Mouse (Mus musculus): ENCODE measurements at regions not wholly inside any gene's neighbourhood (a gene's known extent, or its start where the extent isn't known, plus 50 kb on each side); places are given as distances from the start of the nearest gene placed in this dataset.

- Histone ChIP-seq H3K27ac (ENCODE audit: low read depth, low read length) (no peak overlapping the region), H3K4me1 (ENCODE audit: control insufficient read depth, insufficient read depth, low read length) (no peaks in the 10 kb centered on the region), H3K4me2 (ENCODE audit: low read length) (no peak overlapping the region), H3K27me3 (replicated peaks; ENCODE audit: control insufficient read depth, insufficient read depth, low read length) (no peaks in the 10 kb centered on the region), H3K4me3 (ENCODE audit: low read depth, low read length) (no peak overlapping the region), H3K9me3 (replicated peaks; ENCODE audit: control insufficient read depth, low read length) (no peaks in the 10 kb centered on the region), H3K9ac (ENCODE audit: low read length) (no peak overlapping the region), H3K36me3 (ENCODE audit: control insufficient read depth, insufficient read depth, low read length) (no peaks in the 10 kb centered on the region)
- DNase-seq (ENCODE audit: low spot score) = peak; percentile 18
- ATAC-seq = no peak
- WGBS = 78% methylated on average over 5 of the region's 5 CpGs
These were observed 385.6 kb downstream of the Psat1 start for GRCm38 (mm10) chr19:15561511-15561910.

- H3K4me3 ChIP-seq (ENCODE audit: low read depth, low read length) = no peak overlapping the region
- H3K27ac ChIP-seq (ENCODE audit: low read depth, low read length) = no peak overlapping the region
- H3K9me3 ChIP-seq (replicated peaks; ENCODE audit: control insufficient read depth, low read length) = no peaks in the 10 kb centered on the region
- H3K27me3 ChIP-seq (replicated peaks; ENCODE audit: control insufficient read depth, insufficient read depth, low read length) = no peaks in the 10 kb centered on the region
- ATAC-seq (no peak), DNase-seq (ENCODE audit: low spot score) (no peak)
- no peaks in the 10 kb centered on the region for H3K4me1 ChIP-seq (ENCODE audit: control insufficient read depth, insufficient read depth, low read length)
- H3K4me2 ChIP-seq (ENCODE audit: low read length) = no peak overlapping the region
- WGBS = 79% methylated on average over 8 of the region's 8 CpGs
- no peaks in the 10 kb centered on the region for H3K36me3 ChIP-seq (ENCODE audit: control insufficient read depth, insufficient read depth, low read length)
- no peak overlapping the region for H3K9ac ChIP-seq (ENCODE audit: low read length)
These were observed 393.2 kb downstream of the Psat1 start for GRCm38 (mm10) chr19:15553953-15554352.

GRCm38 (mm10) chr19:15517853-15518252 lies 429.3 kb downstream of the Psat1 start:
- Histone ChIP-seq H3K9me3 (replicated peaks; ENCODE audit: control insufficient read depth, low read length) (no peaks in the 10 kb centered on the region; the same call in 1 of the 2 replicates), H3K4me1 (ENCODE audit: control insufficient read depth, insufficient read depth, low read length) (peaks cover 7% of the 10 kb centered on the region), H3K27ac (ENCODE audit: low read depth, low read length) (no peak overlapping the region), H3K36me3 (ENCODE audit: control insufficient read depth, insufficient read depth, low read length) (no peaks in the 10 kb centered on the region), H3K27me3 (replicated peaks; ENCODE audit: control insufficient read depth, insufficient read depth, low read length) (no peaks in the 10 kb centered on the region), H3K4me2 (ENCODE audit: low read length) (no peak overlapping the region), H3K4me3 (ENCODE audit: low read depth, low read length) (no peak overlapping the region), H3K9ac (ENCODE audit: low read length) (no peak overlapping the region)
- no peak for DNase-seq (ENCODE audit: low spot score)
- 79% methylated on average over 3 of the region's 3 CpGs for WGBS
- no peak for ATAC-seq

GRCm38 (mm10) chr19:15516566-15517305 lies 430.4 kb downstream of the Psat1 start:
- DNase-seq (ENCODE audit: low spot score) = peak; percentile 37
- H3K9me3 ChIP-seq (replicated peaks; ENCODE audit: control insufficient read depth, low read length) = no peaks in the 10 kb centered on the region
- no peak for ATAC-seq
- H3K36me3 ChIP-seq (ENCODE audit: control insufficient read depth, insufficient read depth, low read length) = no peaks in the 10 kb centered on the region
- no peak overlapping the region for H3K4me3 ChIP-seq (ENCODE audit: low read depth, low read length)
- H3K4me1 ChIP-seq (ENCODE audit: control insufficient read depth, insufficient read depth, low read length) = peaks cover 7% of the 10 kb centered on the region
- 56% methylated on average over 17 of the region's 17 CpGs for WGBS
- H3K4me2 ChIP-seq (ENCODE audit: low read length) = peak overlapping the region; percentile 10
- no peaks in the 10 kb centered on the region for H3K27me3 ChIP-seq (replicated peaks; ENCODE audit: control insufficient read depth, insufficient read depth, low read length)
- H3K9ac ChIP-seq (ENCODE audit: low read length) = no peak overlapping the region
- H3K27ac ChIP-seq (ENCODE audit: low read depth, low read length) = no peak overlapping the region

GRCm38 (mm10) chr19:15513197-15513596 lies 433.9 kb downstream of the Psat1 start:
- Histone ChIP-seq H3K9ac (ENCODE audit: low read length) (no peak overlapping the region), H3K27me3 (replicated peaks; ENCODE audit: control insufficient read depth, insufficient read depth, low read length) (no peaks in the 10 kb centered on the region), H3K4me3 (ENCODE audit: low read depth, low read length) (no peak overlapping the region), H3K4me1 (ENCODE audit: control insufficient read depth, insufficient read depth, low read length) (peaks cover 7% of the 10 kb centered on the region), H3K9me3 (replicated peaks; ENCODE audit: control insufficient read depth, low read length) (no peaks in the 10 kb centered on the region), H3K4me2 (ENCODE audit: low read length) (no peak overlapping the region), H3K36me3 (ENCODE audit: control insufficient read depth, insufficient read depth, low read length) (no peaks in the 10 kb centered on the region), H3K27ac (ENCODE audit: low read depth, low read length) (no peak overlapping the region)
- 80% methylated on average over 4 of the region's 4 CpGs for WGBS
- DNase-seq (ENCODE audit: low spot score) (no peak), ATAC-seq (no peak)

GRCm38 (mm10) chr19:15510395-15510794 lies 436.7 kb downstream of the Psat1 start:
- H3K36me3 ChIP-seq (ENCODE audit: control insufficient read depth, insufficient read depth, low read length) = no peaks in the 10 kb centered on the region
- H3K9ac ChIP-seq (ENCODE audit: low read length) = no peak overlapping the region
- DNase-seq (ENCODE audit: low spot score) (no peak), ATAC-seq (no peak)
- no peak overlapping the region for H3K27ac ChIP-seq (ENCODE audit: low read depth, low read length)
- no peak overlapping the region for H3K4me3 ChIP-seq (ENCODE audit: low read depth, low read length)
- H3K4me1 ChIP-seq (ENCODE audit: control insufficient read depth, insufficient read depth, low read length) = no peaks in the 10 kb centered on the region
- WGBS = 94% methylated on average over 1 of the region's 1 CpGs
- H3K27me3 ChIP-seq (replicated peaks; ENCODE audit: control insufficient read depth, insufficient read depth, low read length) = no peaks in the 10 kb centered on the region; the same call in 1 of the 2 replicates
- H3K4me2 ChIP-seq (ENCODE audit: low read length) = no peak overlapping the region
- no peaks in the 10 kb centered on the region for H3K9me3 ChIP-seq (replicated peaks; ENCODE audit: control insufficient read depth, low read length)

GRCm38 (mm10) chr19:15502985-15503354 lies 444.2 kb downstream of the Psat1 start:
- Histone ChIP-seq H3K9ac (ENCODE audit: low read length) (no peak overlapping the region), H3K4me2 (ENCODE audit: low read length) (no peak overlapping the region), H3K4me1 (ENCODE audit: control insufficient read depth, insufficient read depth, low read length) (peaks cover 9% of the 10 kb centered on the region; the same call in 1 of the 2 replicates), H3K36me3 (ENCODE audit: control insufficient read depth, insufficient read depth, low read length) (no peaks in the 10 kb centered on the region), H3K9me3 (replicated peaks; ENCODE audit: control insufficient read depth, low read length) (no peaks in the 10 kb centered on the region), H3K27ac (ENCODE audit: low read depth, low read length) (no peak overlapping the region), H3K4me3 (ENCODE audit: low read depth, low read length) (no peak overlapping the region), H3K27me3 (replicated peaks; ENCODE audit: control insufficient read depth, insufficient read depth, low read length) (peaks cover 17% of the 10 kb centered on the region)
- WGBS = 17% methylated on average over 1 of the region's 1 CpGs
- peak; percentile 10 for DNase-seq (ENCODE audit: low spot score)
- peak; percentile 12; the same call in 1 of the 2 replicates for ATAC-seq

GRCm38 (mm10) chr19:15502315-15502984 lies 444.7 kb downstream of the Psat1 start:
- Histone ChIP-seq H3K27ac (ENCODE audit: low read depth, low read length) (no peak overlapping the region), H3K9me3 (replicated peaks; ENCODE audit: control insufficient read depth, low read length) (no peaks in the 10 kb centered on the region), H3K27me3 (replicated peaks; ENCODE audit: control insufficient read depth, insufficient read depth, low read length) (peaks cover 17% of the 10 kb centered on the region), H3K9ac (ENCODE audit: low read length) (no peak overlapping the region), H3K36me3 (ENCODE audit: control insufficient read depth, insufficient read depth, low read length) (no peaks in the 10 kb centered on the region), H3K4me1 (ENCODE audit: control insufficient read depth, insufficient read depth, low read length) (peaks cover 9% of the 10 kb centered on the region; the same call in 1 of the 2 replicates), H3K4me2 (ENCODE audit: low read length) (no peak overlapping the region), H3K4me3 (ENCODE audit: low read depth, low read length) (no peak overlapping the region)
- WGBS = 6% methylated on average over 9 of the region's 9 CpGs
- peak; percentile 77 for ATAC-seq
- peak; percentile 79 for DNase-seq (ENCODE audit: low spot score)

- Histone ChIP-seq H3K4me1 (ENCODE audit: control insufficient read depth, insufficient read depth, low read length) (no peaks in the 10 kb centered on the region), H3K9ac (ENCODE audit: low read length) (no peak overlapping the region), H3K4me3 (ENCODE audit: low read depth, low read length) (no peak overlapping the region), H3K36me3 (ENCODE audit: control insufficient read depth, insufficient read depth, low read length) (no peaks in the 10 kb centered on the region), H3K4me2 (ENCODE audit: low read length) (no peak overlapping the region), H3K27ac (ENCODE audit: low read depth, low read length) (no peak overlapping the region), H3K9me3 (replicated peaks; ENCODE audit: control insufficient read depth, low read length) (no peaks in the 10 kb centered on the region), H3K27me3 (replicated peaks; ENCODE audit: control insufficient read depth, insufficient read depth, low read length) (peaks cover 4% of the 10 kb centered on the region)
- DNase-seq (ENCODE audit: low spot score) (no peak), ATAC-seq (no peak)
- WGBS = 91% methylated on average over 1 of the region's 1 CpGs
These were observed 451.6 kb downstream of the Psat1 start for GRCm38 (mm10) chr19:15495532-15495931.
